Mouse (Mus musculus): Measurements from ENCODE around the gene Egfl6.

The Egfl6 gene

DNA sequence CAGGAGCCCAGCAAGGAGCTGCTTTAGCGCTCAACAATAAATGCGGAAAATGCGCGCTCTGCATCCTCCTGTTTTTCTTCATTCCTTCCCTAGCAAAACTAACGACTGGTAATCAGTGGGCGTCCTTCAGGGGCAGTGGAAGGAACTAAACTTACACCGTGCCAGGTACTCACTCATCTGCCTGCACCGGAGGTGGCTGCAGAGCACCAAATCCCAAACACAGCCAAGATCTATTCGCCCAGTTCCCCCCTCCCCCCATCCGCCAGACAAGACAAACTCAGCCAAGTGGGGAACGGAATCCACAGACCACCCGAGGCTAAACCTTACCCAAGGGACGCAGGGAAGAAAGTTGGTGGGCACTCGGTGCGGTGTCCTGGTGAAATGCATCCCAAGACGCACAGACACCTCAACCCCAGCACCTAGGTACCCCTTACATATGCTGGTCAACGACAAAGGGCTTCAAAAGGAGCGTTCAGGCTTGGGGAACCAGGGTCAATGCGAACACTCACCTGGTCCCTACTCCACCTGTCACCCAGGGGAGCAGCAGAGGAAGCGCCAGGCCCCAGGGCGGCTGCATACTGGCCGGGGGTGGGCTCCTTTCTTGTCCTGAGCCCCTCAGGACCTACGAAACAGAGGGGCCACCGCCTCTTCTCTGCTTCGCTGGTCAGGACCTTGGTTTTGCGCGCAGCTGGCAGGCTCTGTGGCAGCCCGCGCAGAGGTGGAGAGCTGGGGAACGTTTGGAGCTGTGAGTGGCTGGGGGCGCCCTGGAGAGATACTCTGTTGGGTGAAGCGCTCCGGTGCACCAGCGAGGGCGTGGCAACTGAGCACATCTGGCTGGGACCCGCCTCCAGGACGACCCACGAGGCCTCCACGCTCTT is at the start of gene Egfl6:
Gene Egfl6 (minus strand): TSS at position 774 of the 878 bp plus-strand sequence.
- no peak for DNase-seq

DNA sequence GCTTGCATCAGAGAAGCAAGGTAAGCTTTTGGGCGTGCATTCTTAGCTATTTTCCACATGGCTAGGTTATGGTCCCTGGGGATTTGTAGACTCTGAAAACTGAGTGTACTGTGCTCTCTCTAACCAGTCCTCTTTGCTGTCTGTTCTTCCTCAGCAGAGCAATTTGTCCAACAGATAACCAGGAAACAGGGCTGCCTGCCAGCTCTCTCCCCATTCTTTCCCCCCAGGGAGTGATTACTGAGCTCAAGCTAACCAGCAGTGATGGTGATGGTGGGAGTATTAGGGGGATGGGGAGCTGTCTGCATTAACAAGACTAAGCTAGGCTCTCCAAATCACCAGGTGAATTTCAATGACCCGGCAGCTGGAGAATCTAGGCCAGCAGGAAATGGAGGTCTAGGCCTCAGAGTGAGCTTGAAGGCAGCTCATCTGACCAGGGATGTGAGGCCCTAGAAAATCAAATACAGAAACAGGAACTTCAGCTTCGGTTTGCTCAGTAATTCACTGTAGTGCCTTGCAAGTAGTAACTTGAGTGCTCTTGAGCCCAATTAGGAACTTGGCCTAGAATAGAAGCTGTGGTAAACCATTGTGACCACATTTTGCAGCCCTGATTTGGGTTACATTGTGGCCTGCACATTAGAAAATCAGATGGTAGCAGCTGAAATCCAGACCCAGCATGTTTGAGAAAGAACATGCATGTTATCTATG is 41.5 kb upstream of the Egfl6 start:
- DNase-seq: no peak

DNA sequence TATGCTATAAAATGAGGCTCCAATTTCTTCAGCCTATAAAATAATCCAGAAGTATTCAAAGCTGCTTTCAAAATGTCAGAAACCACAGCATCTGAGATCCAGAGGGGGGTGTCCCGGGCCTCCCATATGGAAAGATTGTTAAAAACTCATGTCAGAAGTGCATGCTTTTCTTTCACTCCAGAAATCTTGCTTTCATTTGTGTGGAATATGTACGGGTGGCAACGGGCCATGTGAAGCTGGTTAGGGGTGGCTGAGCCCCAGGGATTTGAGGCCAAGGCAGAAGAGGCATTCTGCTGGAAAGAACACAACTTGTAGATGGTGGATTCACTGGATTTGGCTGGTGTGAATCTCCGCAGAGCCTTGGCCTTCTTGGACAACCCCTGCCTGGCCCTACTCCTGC is 40.7 kb upstream of the Egfl6 start:
- no peak for DNase-seq

DNA sequence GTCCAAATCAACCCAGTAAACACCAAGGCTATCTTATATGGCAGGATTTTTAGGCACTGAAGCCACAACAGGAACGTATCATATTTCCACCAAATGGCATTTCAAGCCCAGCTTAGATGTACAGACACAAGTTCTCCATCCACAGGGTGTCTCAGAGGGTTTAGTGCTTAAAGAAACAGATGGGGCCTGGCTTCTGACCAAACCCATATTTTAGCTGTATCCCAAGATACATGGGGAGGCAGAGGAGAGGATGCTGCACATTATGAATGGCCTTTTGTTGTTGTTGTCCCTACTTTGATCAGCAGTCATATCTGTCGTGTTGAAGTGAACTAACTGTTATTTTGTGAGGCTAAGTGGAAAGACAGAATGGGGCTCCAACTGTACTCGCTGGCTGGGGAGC is 37.7 kb upstream of the Egfl6 start:
- DNase-seq: no peak

DNA sequence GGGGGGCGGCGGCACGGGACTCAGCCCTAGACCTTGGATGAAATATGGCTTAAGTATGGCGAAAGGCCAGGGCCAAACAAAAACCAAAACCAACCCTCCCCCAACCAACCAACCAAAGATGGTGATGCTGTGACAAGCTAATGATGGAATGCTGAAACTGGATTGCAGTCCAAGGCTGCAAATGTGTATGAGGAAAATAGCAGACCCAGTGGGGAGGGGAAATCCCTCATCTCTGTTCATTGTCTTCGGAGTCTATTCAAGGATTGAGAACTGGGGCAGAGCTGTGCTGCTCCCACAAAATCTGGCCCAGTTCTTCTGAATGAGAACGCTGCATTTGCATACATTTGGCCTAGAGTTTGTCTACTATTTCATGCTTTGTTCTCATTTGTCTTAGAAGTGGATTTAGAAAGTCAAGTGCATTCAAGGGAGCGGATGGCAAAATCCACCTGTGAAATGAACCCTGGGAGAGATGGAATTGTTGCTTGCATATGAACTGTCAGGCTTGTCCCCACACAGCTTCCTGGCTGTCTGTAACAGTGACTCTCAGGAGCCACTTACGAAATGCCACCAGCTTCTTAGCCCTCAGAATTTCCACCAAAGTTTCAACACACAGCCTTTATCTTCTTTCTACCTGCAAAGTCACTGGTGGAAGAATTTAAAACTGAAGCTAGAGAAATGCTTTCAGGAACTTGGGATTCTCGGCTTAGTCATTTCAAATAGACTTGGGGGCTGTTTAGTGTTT is 36.2 kb upstream of the Egfl6 start:
- no peak for DNase-seq

DNA sequence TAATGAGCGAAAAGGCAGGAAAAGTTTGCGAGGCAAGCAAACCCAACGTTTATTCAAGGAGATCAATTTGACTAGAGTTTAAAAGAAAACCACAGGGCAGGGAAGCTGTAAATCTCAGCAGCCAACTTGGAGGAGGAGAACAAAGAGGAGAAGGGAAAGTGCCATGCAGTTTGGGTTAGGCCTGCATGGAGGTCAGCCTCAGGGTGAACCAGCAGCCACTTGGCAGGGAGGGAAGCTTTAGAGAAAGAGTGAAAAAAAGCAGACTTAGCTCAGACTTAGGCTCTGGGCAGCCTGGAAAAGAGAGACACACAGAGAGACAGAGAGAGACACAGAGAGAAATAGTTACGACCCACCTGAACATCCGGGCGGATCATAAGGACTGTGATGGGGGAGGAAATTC is 35.4 kb upstream of the Egfl6 start:
- DNase-seq: no peak

DNA sequence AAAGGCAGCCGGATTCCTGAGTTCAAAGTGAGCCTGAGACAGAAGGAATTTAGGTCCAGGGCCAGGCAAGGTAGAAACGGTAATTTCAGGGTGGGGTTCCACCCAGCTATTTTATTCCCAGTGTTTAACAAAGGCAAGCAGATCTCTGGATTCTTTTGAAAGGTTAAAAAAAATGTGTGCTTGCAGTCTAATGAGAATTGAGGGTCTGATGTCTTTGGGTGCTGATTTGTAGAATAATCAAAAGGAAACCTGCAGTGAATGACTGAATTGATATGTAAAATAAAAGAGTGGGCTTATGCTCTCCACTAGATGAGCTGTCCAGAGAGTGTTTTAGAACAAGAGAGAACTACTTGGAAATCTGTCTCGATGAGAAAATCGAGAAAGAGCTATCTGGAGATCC is 33.6 kb upstream of the Egfl6 start:
- no peak for DNase-seq

DNA sequence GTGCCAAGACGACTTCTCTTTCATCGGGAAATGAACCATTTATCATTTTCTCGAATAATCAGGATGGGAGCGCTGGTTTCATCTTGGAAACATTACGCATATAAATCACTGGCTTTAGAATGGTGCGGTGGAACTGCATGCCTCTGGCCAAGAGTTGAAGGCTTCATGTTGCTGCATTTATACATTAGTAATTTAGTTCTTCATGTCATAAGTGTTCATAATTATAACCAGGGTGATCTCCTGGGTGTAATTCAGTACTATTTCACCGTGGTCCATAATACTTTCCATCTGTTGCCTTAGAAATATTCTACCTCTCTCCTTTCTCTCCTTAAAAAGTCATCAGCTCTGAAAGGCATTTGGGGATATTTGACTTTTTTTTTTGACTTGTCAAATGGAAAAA is 29.7 kb upstream of the Egfl6 start:
- DNase-seq: no peak

DNA sequence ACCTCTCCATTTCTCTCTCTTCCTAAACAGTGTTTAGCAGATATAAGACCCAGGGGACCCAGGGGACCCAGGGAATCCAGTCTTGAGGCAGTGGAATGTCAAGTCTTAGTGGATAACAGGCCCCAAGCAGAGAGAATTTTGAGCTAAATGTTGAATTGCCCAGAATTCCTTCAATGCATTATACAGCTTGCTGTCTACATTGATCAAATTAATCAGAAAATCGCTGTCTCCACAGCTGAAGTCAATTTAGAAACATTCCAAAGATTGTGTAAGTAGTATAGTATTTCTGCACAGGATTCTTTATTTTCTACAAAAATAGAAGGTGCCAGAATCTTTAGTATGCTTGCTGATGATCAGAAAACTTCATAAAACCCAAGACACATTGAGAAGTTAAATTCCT is 9.4 kb downstream of the Egfl6 start:
- no peak for DNase-seq

DNA sequence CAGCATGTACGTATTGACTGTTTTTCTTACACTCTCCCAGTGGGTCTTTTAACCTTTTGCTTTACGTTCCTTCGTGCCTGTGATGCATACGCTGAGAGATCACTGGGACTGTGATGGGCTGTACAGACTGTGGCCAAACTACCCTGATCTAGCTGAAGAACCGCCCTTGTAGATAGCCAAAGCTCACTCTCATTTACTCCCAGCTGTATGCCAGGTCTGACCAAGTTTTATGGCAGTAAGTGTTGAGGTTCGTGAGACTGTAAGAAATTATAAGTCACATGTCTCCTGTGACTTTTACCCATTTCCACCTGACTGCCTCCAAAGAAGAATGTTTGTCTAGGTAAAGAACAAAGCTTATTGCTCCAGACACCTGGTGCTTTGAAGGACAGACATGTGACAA is 19.5 kb downstream of the Egfl6 start:
- no peak for DNase-seq

DNA sequence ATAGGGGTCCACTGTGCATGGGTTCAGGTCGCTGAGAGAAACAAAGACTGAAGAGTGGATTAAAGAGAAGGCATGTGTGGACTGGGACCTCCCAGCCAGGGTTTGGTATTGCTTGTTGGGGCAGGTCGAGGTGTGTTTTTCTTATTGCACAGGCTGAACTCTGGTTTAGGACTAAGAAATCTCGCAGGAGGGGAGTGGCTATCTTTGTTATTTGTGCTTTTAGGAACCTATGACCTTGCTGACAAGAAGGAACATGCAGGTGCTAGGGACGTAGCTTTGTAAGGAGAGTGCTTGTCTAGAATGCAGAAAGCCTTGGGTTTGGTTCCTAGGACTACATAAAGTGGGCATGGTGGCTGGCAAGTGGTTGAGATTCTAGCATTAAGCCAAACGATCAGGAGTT is 20.1 kb downstream of the Egfl6 start:
- no peak for DNase-seq

DNA sequence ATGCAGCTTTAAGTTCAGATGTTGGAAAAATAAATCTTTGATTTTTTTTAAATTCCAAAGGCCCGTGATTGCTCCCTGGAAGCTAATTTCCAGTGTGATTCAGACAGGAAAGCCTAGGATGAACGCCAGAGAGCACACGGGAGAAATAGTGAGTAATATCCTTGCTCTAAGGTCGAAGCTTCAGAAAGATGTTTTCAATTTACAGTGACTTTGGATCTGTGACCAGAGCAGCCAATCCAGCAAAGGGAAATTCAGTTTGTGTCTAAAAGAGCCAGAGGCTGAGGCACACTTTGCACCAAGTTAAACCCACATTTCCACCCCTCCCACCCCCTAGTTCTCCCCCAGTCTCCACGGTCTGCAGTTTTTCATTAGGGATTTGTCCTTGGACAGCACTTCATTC is 20.6 kb downstream of the Egfl6 start:
- DNase-seq: no peak

DNA sequence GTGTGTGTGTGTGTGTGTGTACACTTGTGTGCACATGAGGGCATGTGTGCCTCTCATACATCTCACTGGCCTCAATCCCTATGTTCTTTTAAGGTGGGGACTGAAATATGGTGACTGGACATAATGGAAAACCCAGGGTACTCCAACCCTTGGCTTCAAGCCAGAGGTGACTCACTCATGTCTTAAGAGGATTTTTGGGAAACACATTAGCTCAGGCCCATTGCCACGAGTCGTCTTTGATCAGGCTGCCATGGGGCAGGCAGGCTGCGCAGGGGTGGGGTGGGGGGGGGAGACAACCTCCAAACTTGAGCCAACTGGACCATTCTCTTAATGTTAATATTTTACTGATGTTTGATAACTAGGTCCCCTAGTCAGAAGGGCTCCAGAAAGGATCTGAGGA is 26.2 kb downstream of the Egfl6 start:
- DNase-seq: no peak

DNA sequence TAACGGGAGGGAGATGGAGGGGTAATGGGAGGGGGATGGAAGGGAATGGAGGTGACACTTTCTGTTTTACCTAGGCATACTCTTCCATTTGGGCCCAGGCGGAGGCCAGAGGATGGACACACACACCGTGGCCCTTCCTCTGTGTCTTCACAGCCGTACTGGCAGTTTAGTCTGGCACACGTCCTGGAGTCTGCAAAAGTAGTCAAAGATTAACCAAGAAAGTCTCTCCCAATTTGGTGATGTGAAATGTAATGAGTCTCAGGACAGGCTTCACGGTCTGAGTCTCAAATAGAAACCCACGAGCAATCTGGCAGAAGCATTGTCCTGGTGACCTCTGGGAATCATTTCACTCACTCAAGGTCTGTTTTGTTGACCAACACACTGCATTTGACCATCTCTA is 33.2 kb downstream of the Egfl6 start:
- DNase-seq: no peak

DNA sequence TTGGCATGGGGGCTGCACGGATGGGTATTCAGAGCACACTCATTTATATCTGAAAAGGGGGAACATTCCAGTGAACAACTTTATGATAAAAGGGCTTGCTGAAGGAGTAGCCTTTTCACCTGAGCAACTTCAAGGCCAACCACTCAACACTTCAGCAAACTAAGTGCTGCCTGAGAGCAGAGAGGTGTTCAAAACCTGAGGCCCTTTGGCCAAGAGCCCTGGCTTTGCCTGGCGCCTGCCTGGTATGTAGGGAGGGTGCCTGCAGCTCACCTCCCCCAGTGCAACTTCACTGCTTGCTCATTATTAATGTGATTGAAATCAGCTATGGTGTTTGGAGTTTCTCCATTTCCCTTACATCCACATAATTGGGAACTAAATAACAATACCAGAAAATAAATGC is 39.0 kb downstream of the Egfl6 start:
- no peak for DNase-seq

DNA sequence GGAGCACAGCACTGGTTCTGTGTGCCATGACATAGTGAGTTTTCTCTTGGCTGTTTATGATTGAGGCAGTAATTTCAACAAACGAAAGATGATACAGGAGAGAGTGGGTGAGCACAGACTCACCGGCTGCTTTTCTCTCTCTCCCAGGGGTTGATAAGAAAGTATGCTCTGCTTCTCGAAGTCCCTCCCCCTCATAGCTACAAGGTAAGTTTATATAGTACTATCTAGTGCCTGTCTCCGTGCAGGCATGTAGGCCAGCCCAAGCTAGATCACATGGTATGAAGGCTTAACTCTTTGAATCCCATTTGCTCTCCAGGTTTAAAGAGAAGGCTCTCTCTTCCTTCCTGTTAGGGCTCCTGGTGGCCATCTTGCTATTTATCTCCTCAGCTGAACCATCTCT is 50.4 kb downstream of the Egfl6 start:
- DNase-seq: no peak

DNA sequence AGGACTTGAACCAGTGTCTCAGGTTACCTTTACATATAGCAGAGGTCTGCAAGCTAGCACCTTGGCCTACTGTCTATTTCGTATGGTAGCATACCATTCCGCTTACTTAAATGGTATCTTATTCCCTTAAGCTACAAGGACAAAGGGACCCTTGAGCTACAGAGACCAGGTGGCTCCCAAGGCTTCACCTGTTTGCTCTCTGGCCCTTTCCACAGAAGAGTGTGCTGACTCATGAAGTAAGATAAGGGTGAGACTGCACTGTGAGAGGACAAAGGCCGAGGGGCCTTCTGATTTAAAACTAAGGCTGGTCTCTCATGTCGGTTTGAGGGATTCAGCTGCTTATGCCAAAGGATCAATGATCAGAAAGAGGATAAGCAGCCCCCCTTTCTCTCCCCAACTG is 52.1 kb downstream of the Egfl6 start:
- no peak for DNase-seq

DNA sequence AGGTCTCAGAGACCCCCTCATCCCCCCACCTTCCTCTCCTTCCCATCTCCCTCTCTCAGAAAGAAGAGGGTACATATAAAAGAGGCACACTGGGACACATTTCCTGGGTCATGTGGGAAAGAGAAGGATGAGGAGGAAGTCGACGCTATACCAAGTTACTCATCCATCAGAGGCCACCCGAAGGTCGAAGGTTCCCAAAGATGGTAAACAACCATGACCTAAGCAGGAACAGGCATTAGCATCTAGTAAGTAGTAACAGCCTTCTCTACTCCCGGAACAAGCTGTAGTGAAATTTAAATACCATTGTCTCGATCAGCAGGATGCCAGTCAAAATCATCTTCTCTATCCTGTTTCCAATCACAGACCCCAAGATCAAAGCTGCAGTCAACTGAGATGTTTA is 53.8 kb downstream of the Egfl6 start:
- no peak for DNase-seq

DNA sequence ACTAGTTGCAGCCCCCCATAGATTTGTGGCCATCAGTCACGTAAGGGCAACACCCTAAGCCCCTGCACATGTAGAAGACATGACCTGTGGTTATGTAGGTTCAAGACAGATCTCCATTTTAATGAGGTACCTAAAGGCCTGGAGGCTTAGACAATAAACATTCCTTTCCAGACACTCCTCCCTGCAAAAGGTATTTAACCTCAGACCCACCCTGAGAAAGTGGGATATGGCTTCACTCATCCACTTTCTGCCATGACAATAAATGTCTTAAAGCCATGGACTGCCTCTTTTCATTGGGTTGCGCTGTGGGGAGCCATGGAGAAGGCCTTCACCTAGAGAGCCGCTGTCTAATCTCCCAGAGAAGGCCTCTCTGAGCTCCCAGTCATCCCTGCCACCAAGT is 57.4 kb downstream of the Egfl6 start:
- no peak for DNase-seq

DNA sequence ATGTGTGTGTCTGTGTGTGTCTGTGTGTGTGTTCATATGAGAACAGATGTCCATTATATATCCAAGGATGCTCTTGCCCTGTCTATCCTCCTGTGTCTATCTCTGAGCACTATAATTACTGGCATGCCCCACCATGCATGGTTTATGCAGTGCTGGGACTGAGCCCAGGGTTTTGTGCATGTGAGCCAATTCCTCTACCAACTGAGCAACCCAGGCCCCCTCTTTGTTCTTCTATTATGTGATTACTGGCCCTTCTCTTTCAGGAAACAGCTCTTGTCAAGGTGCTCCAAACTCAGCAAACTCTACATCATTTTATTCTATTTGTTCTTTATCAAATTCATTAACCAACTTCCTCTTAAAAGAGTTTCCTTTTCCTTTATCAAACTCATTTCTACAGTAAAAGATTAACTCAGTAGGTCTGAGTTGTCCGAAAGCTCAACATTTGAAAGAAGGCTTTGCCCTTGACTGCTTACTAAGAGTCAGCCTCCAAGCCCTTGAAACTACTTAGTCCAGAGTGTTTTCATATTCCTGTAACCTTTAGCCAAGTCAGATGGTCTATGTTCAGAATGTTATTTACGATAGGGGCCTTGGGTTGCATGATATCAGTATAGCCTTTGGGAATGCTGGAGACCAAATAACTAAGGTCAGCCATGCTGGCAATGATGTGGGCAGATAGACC is 59.7 kb downstream of the Egfl6 start:
- DNase-seq: no peak

DNA sequence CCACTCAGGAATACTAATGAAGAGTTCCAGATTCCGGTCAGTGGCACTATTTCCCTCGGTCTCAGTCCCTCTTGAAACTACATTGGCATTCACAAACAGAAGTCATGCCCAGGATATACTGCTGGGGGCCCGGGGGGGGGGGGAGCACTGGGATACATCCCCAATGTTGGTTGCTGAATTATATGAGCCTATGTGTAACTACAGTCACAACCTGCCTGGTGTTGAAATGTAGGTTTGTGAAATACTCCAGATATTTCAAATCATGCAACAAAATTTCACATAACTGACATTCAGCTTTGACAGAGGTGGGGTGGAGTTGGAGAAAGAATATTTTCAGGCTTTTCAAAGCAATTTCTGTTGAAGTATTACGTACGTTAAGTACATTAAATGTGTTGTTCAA is 64.7 kb downstream of the Egfl6 start:
- no peak for DNase-seq

DNA sequence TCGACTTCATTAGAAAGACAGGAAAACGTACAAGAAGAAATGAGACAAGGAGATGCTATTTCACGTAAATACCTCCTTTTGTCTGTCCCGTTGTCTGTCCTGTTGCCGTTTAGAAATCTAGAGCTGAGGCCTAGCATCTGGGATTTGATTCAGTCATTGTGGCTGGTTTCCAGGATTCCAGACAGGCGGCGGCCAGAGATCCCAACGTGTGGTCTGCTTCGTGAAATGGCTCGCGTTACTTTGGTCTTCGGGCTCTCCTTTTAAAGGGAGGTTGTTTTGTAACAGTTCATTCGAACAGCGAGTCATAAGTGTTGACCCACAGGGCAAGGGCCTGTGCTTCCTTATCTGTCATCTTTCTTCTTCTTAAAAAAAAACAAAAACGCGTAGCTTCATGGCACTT is 67.2 kb downstream of the Egfl6 start, which contains the start of gene Tceanc:
Gene Tceanc (minus strand): TSS at position 223 of the 400 bp plus-strand sequence.
- no peak for DNase-seq

DNA sequence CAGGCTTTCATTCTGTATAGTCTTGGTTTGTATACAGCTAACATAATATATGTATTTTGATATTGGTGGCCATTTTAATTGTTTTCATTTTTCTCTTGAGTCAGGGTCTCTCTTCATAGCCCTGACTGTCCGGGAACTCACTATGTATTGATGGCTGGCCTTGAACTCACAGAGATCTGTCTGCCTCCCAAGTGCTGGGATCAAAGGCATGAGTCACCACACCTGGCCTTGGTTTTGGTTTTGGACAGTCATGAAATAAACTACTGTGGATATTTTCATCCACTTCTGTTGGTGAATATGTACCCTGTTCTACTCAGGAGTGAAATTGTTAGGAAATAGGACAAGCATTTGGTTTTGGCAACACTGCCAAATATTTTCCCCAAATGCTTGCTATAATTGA is 68.9 kb downstream of the Egfl6 start:
- no peak for DNase-seq
